12 mouse cellular contexts compared by ENCODE assay signal in the genomic region with DNA sequence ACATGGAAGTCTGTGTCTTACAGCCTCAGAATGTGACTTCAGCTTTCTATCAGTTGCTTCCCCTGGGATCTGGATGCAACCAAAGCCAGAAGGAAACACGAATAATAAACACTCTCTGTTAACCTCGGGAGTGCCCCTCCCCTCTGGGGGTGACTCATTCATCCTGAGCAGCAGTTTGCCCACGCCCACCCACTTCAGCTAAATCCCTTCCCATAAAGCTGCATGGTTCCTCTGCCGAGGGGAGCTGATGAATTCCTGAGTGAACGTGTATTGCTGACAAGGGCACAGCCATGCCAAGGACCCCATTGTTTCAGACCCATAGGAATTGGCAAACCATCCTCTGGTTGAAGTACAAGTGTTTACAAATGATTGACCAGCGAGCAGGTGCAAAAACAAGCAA. TPM values are rescaled to one million over a fixed set of nuclear protein-coding genes. Genes with fewer than 3 reads are reported as not detected.
A peak's percentile ranks its signal among the peaks of the same experiment; 100 is the strongest.
DNase-seq lines count a peak whose midpoint lies in the region; ATAC-seq lines count a peak whose summit lies in the region.
"Had no signal": no experiment of that assay in that cellular context is flagged by ENCODE, and none has a peak within 500 bp of the region (broad histone marks: within the 10 kb centered on the region; RNA-seq: fewer than 3 reads in every experiment).

No protein-coding gene starts in this region.

- H3K27me3 ChIP-seq in midbrain, embryonic 10.5 days (ENCODE audit: low read depth, poor library complexity, severe bottlenecking), result no peaks in the 10 kb centered on the region
- H3K27me3 ChIP-seq: limb, embryonic 15.5 days; midbrain, embryonic 12.5 days had no signal

- 41% methylated on average over 6 of the region's 6 CpGs for WGBS in midbrain, embryonic 10.5 days

- no peaks in the 10 kb centered on the region for H3K36me3 ChIP-seq in midbrain, embryonic 10.5 days
- H3K36me3 ChIP-seq: limb, embryonic 15.5 days; midbrain, embryonic 12.5 days had no signal

- peak; percentile 62; the same call in 1 of the 2 replicates for ATAC-seq in frontal cortex, adult (ENCODE audit: low TSS enrichment)
- no peak for ATAC-seq in erythroblast, adult 5-6 weeks (replicated peaks; ENCODE audit: low FRiP score, poor library complexity, severe bottlenecking)

- no peaks in the 10 kb centered on the region for H3K9me3 ChIP-seq in midbrain, embryonic 10.5 days (replicated peaks)
- H3K9me3 ChIP-seq: limb, embryonic 15.5 days; midbrain, embryonic 12.5 days had no signal

- no peak for DNase-seq in frontal cortex, postnatal 14 days (ENCODE audit: low spot score in 2 of 2)
- DNase-seq in layer of hippocampus, adult 11-12 months (ENCODE audit: low spot score), result peak; percentile 14
- no peak for DNase-seq in layer of hippocampus, postnatal 10 days (ENCODE audit: low spot score in 2 of 2)
- peak; percentile 39 for DNase-seq in MN1 (ENCODE audit: low spot score)
- DNase-seq in layer of hippocampus, postnatal 36 days, result peak; percentile 16 to 22
- no peak for DNase-seq in midbrain, embryonic 10.5 days (ENCODE audit: low spot score)
- DNase-seq: cerebellum, adult 8-10 months; heart, postnatal 36 days had no signal

- no peak overlapping the region for H3K27ac ChIP-seq in midbrain, embryonic 10.5 days (replicated peaks)
- H3K27ac ChIP-seq: limb, embryonic 15.5 days; midbrain, embryonic 12.5 days had no signal

- H3K4me1 ChIP-seq in midbrain, embryonic 10.5 days, result peaks cover 8% of the 10 kb centered on the region

- no peak overlapping the region for H3K4me3 ChIP-seq in midbrain, embryonic 10.5 days
- H3K4me3 ChIP-seq: limb, embryonic 15.5 days; midbrain, embryonic 12.5 days had no signal

RNA-seq across cellular contexts. Expression of a gene that starts 45.3 kb away (rescaled TPM):
- total RNA-seq in layer of hippocampus, postnatal 10 days (2021), result 10 to 100 TPM; 51.9 to 57.0 TPM
- 10 to 100 TPM; 28.4 to 29.0 TPM for total RNA-seq in layer of hippocampus, postnatal 36 days (2021)
- 5.0 and 5.7 TPM in 2 replicates for polyA plus RNA-seq in midbrain, embryonic 10.5 days (2016; fragmentation: Nextera tagmentation; extraction: Ambion mirVana)
- total RNA-seq in erythroblast, adult 5-6 weeks (2015; ENCODE audit: low replicate concordance), result not detected in 2 replicates
- not detected in 2 replicates for total RNA-seq in erythroblast, adult 5-6 weeks (2017; ENCODE audit: low replicate concordance)

Comparison
In these comparisons a context has a peak if more than half of its experiments do, and no peak if none do; other contexts are left out.
1. DNase-seq: peak in layer of hippocampus, adult 11-12 months (single experiment), MN1 (single experiment) and layer of hippocampus, postnatal 36 days (2 of 2); none in frontal cortex, postnatal 14 days (0 of 2), layer of hippocampus, postnatal 10 days (0 of 2) and midbrain, embryonic 10.5 days (single experiment).
2. RNA of a gene that starts 45.3 kb away (total RNA-seq): 51.9 to 57.0 TPM in layer of hippocampus, postnatal 10 days and 28.4 to 29.0 TPM in layer of hippocampus, postnatal 36 days; not detected in erythroblast, adult 5-6 weeks; every median in the first group is over 10 times any median in the second.